Mouse (Mus musculus): ENCODE measurements around the gene Lrrc8c. TPM values are rescaled to one million over a fixed set of nuclear protein-coding genes. Genes with fewer than 3 reads are reported as not detected.
A peak's percentile ranks its signal among the peaks of the same experiment; 100 is the strongest.

Lrrc8c gene
- polyA plus RNA-seq, 1 experiment from 2014 or later, result 20.1 TPM

DNA sequence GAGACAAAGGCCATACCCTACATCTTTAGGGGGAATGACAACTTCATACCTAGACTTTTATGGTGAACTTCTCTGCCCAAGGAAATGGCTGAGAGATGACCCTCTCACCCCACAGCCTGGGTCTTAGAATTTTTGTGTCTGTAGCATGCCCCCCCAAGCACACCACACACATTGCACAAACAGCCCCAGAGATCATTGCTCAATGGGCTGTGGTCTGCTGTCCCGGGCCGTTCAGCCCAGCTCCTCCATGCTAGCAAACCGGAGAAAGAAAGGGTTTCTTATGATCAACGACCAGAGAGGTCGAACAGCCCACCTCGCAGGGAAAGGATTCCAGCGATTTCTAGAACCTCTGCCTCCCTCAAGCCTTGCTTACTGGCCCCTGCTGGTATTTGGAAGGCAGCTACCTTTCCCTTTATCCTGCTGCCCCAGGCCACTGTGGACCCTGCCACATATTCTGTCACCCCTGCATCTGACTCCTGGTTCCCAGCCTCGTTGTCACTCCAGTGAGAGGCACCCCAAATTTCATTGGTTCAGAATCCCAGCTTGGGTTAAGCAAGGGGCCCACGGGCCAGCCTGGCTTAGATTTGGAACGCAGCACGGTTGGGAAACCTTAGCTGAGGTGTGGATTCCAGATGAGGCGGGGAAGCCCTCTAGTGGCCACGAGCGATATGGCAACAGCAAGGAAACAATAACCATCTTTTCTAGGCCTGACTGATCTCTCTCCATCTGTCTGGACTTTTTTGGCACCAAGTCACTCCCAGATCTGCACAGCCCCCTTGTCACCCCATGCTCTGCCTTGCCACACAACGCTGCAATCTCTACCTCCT, 135.3 kb downstream of the Lrrc8c start:
- Histone ChIP-seq H3K9me3 (replicated peaks; ENCODE audit: control insufficient read depth, low read length) (no peaks in the 10 kb centered on the region), H3K27me3 (ENCODE audit: control insufficient read depth, insufficient read depth, low read length) (no peaks in the 10 kb centered on the region), H3K9ac (ENCODE audit: low read length) (peak overlapping the region; percentile 59), H3K4me1 (ENCODE audit: control insufficient read depth, insufficient read depth, low read length) (peaks cover 4% of the 10 kb centered on the region; the same call in 1 of the 2 replicates), H3K4me3 (ENCODE audit: low read length) (no peak overlapping the region), H3K27ac (ENCODE audit: low read length) (no peak overlapping the region), H3K4me2 (ENCODE audit: low read depth, low read length) (peak overlapping the region; percentile 42), H3K36me3 (ENCODE audit: control insufficient read depth, insufficient read depth) (no peaks in the 10 kb centered on the region)
- WGBS, result 23% methylated on average over 15 of the region's 15 CpGs
- ATAC-seq (replicated peaks; ENCODE audit: extremely low read depth, insufficient read depth, low FRiP score), result peak; percentile 33; the same call in 1 of the 2 replicates

DNA sequence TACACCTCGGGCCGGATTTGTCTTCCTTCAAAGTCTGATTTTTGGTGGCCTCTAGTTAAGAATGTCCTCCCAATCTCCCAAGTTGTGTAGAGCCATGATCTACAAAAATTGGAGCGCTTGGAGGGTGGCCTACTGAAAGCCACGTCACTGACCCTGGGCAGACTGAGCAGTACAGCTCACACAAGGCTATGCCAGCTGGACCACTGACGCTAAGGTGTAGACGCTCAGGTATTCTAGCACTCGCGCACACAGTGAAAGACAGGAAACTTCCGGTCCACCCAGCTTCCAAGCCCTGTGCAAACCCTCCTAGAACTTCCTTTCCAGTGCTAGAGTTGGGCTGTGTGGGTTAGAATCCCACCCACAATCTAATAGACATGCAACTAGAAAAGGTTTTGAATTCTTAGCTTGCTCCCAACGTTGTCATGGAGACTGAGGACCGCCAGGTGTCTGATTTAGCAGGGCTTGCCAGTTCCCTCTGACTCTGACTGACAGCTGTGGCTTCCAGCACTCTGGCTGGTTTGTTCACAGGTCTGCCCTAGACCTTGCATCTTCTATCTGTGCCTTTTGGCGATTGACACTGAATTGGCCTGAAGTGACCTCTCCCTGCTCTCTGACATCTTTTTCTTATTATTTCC, 136.0 kb downstream of the Lrrc8c start:
- Histone ChIP-seq H3K27me3 (ENCODE audit: control insufficient read depth, insufficient read depth, low read length) (no peaks in the 10 kb centered on the region), H3K27ac (ENCODE audit: low read length) (no peak overlapping the region), H3K9ac (ENCODE audit: low read length) (no peak overlapping the region), H3K36me3 (ENCODE audit: control insufficient read depth, insufficient read depth) (no peaks in the 10 kb centered on the region), H3K4me1 (ENCODE audit: control insufficient read depth, insufficient read depth, low read length) (0 out of 2 replicates have a peak, but pooled peaks cover 2% of the 10 kb centered on the region), H3K4me3 (ENCODE audit: low read length) (no peak overlapping the region), H3K4me2 (ENCODE audit: low read depth, low read length) (no peak overlapping the region), H3K9me3 (replicated peaks; ENCODE audit: control insufficient read depth, low read length) (no peaks in the 10 kb centered on the region)
- 68% methylated on average over 12 of the region's 12 CpGs for WGBS
- no peak for ATAC-seq (replicated peaks; ENCODE audit: extremely low read depth, insufficient read depth, low FRiP score)

DNA sequence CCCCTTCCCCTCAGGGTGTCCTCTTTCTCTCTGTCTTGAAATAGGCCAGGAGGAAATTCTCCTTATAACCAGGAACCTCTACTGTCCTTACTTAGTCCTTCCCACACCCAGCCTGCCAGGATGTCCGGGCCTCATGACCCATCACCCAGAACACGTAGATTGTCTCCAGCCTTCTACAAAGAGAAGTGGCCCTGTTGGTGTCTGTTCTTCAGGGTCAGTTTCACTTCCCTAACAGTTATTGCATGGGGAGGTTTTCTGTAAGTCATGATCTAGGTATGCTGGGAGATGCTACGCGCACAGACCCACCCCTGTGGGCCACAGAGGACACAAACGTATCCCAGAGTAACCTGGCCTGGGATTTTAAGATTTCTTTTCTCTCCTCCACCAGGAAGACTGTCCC, 142.7 kb downstream of the Lrrc8c start:
- Histone ChIP-seq H3K36me3 (ENCODE audit: control insufficient read depth, insufficient read depth) (no peaks in the 10 kb centered on the region), H3K4me2 (ENCODE audit: low read depth, low read length) (no peak overlapping the region), H3K27ac (ENCODE audit: low read length) (no peak overlapping the region), H3K9ac (ENCODE audit: low read length) (no peak overlapping the region), H3K4me3 (ENCODE audit: low read length) (no peak overlapping the region), H3K27me3 (ENCODE audit: control insufficient read depth, insufficient read depth, low read length) (no peaks in the 10 kb centered on the region), H3K9me3 (replicated peaks; ENCODE audit: control insufficient read depth, low read length) (no peaks in the 10 kb centered on the region), H3K4me1 (ENCODE audit: control insufficient read depth, insufficient read depth, low read length) (no peaks in the 10 kb centered on the region)
- ATAC-seq (replicated peaks; ENCODE audit: extremely low read depth, insufficient read depth, low FRiP score), result no peak
- WGBS, result 83% methylated on average over 5 of the region's 5 CpGs

Other genes starting within 250 kb of the Lrrc8c start
- not detected in 2 replicates for gene Gm43302, start 225.7 kb upstream of the Lrrc8c start, polyA plus RNA-seq (2015; fragmentation: Nextera tagmentation; extraction: Ambion mirVana)
- gene Gbp6, start 225.7 kb upstream of the Lrrc8c start, polyA plus RNA-seq (2015; fragmentation: Nextera tagmentation; extraction: Ambion mirVana), result 2.9 and 5.4 TPM in 2 replicates
- 3.1 and 3.2 TPM in 2 replicates for gene Lrrc8b, start 103.6 kb upstream of the Lrrc8c start, polyA plus RNA-seq (2015; fragmentation: Nextera tagmentation; extraction: Ambion mirVana)
- gene Lrrc8d, start 180.6 kb downstream of the Lrrc8c start, polyA plus RNA-seq (2015; fragmentation: Nextera tagmentation; extraction: Ambion mirVana), result 8.3 and 9.6 TPM in 2 replicates

Data from heart, embryonic 16.5 days (tissue).